In the genomic region with DNA sequence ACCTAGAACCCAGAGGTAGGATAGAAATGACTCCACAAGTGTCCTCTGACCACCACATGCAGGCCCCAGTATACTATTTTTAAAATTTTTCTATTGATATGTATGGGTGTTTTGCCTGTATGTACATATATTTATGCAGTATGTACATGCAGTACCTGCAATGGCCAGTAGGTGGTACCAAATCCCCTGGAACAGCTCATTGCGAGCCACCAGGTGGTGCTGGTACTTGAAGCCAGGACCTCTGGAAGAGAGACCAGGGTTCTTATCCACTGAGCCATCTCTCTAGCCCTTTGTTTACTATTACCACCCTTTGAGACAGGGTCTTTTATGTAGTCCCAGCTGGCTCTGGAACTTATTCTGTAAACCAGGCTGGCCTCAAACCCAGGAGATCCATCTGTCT, we compare ENCODE assay signal across 8 mouse cellular contexts. TPM values are rescaled to one million over a fixed set of nuclear protein-coding genes. Genes with fewer than 3 reads are reported as not detected.
DNase-seq lines count a peak whose midpoint lies in the region; ATAC-seq and TF ChIP-seq lines count a peak whose summit lies in the region.

No protein-coding gene starts in this region.

- no peak for TF ChIP-seq EP300 in liver, postnatal 0 days (IDR thresholded peaks at IDR 0.05; ENCODE audit: low read depth)

- no peak overlapping the region for H3K9ac ChIP-seq in liver, postnatal 0 days (replicated peaks)

- no peak overlapping the region for H3K4me3 ChIP-seq in liver, postnatal 0 days (ENCODE audit: low read depth, low read length)

- TF ChIP-seq CTCF in liver, postnatal 0 days (IDR thresholded peaks at IDR 0.05; ENCODE audit: low read depth) = peak; percentile 99

- 0 out of 2 replicates have a peak, but pooled peaks cover 3% of the 10 kb centered on the region for H3K9me3 ChIP-seq in liver, postnatal 0 days (ENCODE audit: low read length)

- peaks cover 27% of the 10 kb centered on the region for H3K4me1 ChIP-seq in liver, postnatal 0 days (ENCODE audit: insufficient read depth)

- no peak overlapping the region for H3K27ac ChIP-seq in liver, postnatal 0 days (ENCODE audit: low read depth)

- peaks cover 5% of the 10 kb centered on the region for H3K36me3 ChIP-seq in liver, postnatal 0 days (replicated peaks; ENCODE audit: insufficient read depth, low read length)

- DNase-seq in adrenal gland, adult (ENCODE audit: inconsistent age in 2 of 2, low spot score in 1 of 2) = peak; percentile 60 to 86
- DNase-seq in adrenal gland, adult 8-10 months = no peak
- DNase-seq in urinary bladder, postnatal 4 days (ENCODE audit: low spot score in 2 of 2) = peak; percentile 46 to 77
- no peak for DNase-seq in urinary bladder, adult 2 months (ENCODE audit: low spot score)
- peak; percentile 70 for DNase-seq in embryo, embryonic 9.5 days (ENCODE audit: extremely low spot score)
- peak; percentile 77 for DNase-seq in hindlimb bud, embryonic 11.5 days (ENCODE audit: extremely low spot score, low read depth, low spot score)
- DNase-seq in liver, postnatal 0 days = peak; percentile 88
- DNase-seq in right cerebral cortex, postnatal 10 days (ENCODE audit: low spot score in 2 of 2) = peak; percentile 65 to 68

- 29% methylated on average over 1 of the region's 1 CpGs for WGBS in liver, postnatal 0 days (ENCODE audit: insufficient replicate concordance)

- no peaks in the 10 kb centered on the region for H3K27me3 ChIP-seq in liver, postnatal 0 days (ENCODE audit: insufficient read depth, low read length)

- no peak for ATAC-seq in liver, postnatal 0 days

- H3K4me2 ChIP-seq in liver, postnatal 0 days (ENCODE audit: low read depth, low read length) = no peak overlapping the region

RNA-seq across cellular contexts. Expression of a gene that starts 2.3 kb away (rescaled TPM):
- total RNA-seq in adrenal gland, adult 8-10 months (2022) = 10 to 100 TPM; 39.8 to 87.3 (median 53.6) TPM
- polyA plus RNA-seq in urinary bladder, adult 2 months (2012; rRNA removed) = 35.8 and 40.0 TPM in 2 replicates
- polyA plus RNA-seq in liver, postnatal 0 days (2015; fragmentation: Nextera tagmentation; extraction: Ambion mirVana) = 7.5 and 9.3 TPM in 2 replicates

Comparison
In these comparisons a context has a peak if more than half of its experiments do, and no peak if none do; other contexts are left out.
1. DNase-seq: peak in adrenal gland, adult (2 of 2), urinary bladder, postnatal 4 days (2 of 2), embryo, embryonic 9.5 days (single experiment), hindlimb bud, embryonic 11.5 days (single experiment), liver, postnatal 0 days (single experiment) and right cerebral cortex, postnatal 10 days (2 of 2); none in adrenal gland, adult 8-10 months (single experiment) and urinary bladder, adult 2 months (single experiment).